Mouse (Mus musculus) liver, postnatal 0 days (tissue): ENCODE measurements around the gene Rbm20.

ENCODE experiments used
- CTCF ChIP-seq: sonication (generic); IDR thresholded peaks from 2 replicates; pipeline ENCODE4 v1.5.1; 2016; ENCODE audit warnings: antibody characterized with exemption, low read depth
- EP300 ChIP-seq: IDR thresholded peaks from 2 replicates; pipeline ENCODE4 v1.6.1; 2016; ENCODE audit warnings: antibody characterized with exemption, low read depth, mild to moderate bottlenecking

DNA sequence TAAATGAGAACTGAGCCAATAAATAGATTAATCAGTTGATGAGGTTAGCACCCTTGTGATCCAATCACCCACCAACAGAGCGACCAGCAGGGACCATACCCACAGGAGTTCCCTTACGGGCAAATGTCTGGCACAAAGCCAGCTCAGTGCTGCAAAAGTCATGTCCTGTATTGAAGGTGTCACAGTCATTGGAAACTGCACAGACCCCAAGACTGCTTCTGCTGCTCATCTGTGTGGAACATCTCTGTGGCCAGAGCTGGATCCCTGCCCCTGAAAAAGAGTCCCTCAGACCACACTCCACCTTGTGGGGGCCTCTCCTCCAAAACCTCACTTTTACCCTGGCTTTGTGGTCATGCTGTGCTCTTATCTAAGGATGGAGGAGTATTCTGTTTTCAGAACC lies 126.8 kb downstream of the Rbm20 start:
- no peak for TF ChIP-seq CTCF
- no peak for TF ChIP-seq EP300
